12 mouse cellular contexts compared by ENCODE assay signal in the genomic region with DNA sequence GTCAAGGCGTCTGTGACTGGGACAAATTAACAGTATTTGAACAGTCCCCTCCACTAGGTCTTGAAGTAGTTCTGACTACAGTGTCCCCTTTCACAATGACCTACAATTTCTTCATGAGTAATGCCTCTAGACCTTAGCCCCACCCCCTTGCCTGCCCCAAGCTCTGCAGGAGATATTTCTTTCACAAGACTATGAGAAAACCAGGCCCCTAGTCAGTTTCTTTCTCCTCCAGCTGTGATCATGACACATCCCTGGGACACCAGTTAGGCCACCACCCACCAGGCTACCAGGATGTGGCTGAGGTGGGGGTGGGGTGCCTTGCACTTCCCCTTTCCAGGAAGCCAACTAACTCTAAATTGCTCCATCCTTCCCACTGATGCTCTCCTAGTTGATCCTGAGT. TPM values are rescaled to one million over a fixed set of nuclear protein-coding genes. Genes with fewer than 3 reads are reported as not detected.
DNase-seq lines count a peak whose midpoint lies in the region; ATAC-seq and TF ChIP-seq lines count a peak whose summit lies in the region.
"Had no signal": no experiment of that assay in that cellular context is flagged by ENCODE, and none has a peak within 500 bp of the region (broad histone marks: within the 10 kb centered on the region; RNA-seq: fewer than 3 reads in every experiment).

No protein-coding gene starts in this region.

- H3K27me3 ChIP-seq in splenic B cell, adult 2 months (ENCODE audit: control insufficient read depth, insufficient read depth, low read length, poor library complexity, severe bottlenecking), result no peaks in the 10 kb centered on the region
- H3K27me3 ChIP-seq in embryonic facial prominence, embryonic 10.5 days (replicated peaks; ENCODE audit: low read depth, poor library complexity, severe bottlenecking), result no peaks in the 10 kb centered on the region
- H3K27me3 ChIP-seq in kidney, embryonic 14.5 days (ENCODE audit: control insufficient read depth, insufficient read depth, low read length), result no peaks in the 10 kb centered on the region
- H3K27me3 ChIP-seq: limb, embryonic 15.5 days; neural tube, embryonic 15.5 days had no signal

- no peak for TF ChIP-seq POLR2A in bone marrow, adult 2 months (IDR thresholded peaks at IDR 0.05; ENCODE audit: borderline replicate concordance, control insufficient read depth, low read depth, low read length)

- no peak overlapping the region for H3K4me2 ChIP-seq in kidney, embryonic 14.5 days (replicated peaks; ENCODE audit: low read depth, low read length)
- H3K4me2 ChIP-seq: limb, embryonic 15.5 days; neural tube, embryonic 15.5 days had no signal

- ATAC-seq in kidney, embryonic 14.5 days (ENCODE audit: low FRiP score, low TSS enrichment), result no peak

- peak overlapping the region; percentile 87 for H3K27ac ChIP-seq in bone marrow, adult 2 months (ENCODE audit: control insufficient read depth, insufficient read depth, low read depth, low read length, poor library complexity)
- no peak overlapping the region for H3K27ac ChIP-seq in embryonic facial prominence, embryonic 10.5 days (replicated peaks)
- H3K27ac ChIP-seq in kidney, embryonic 14.5 days (ENCODE audit: low read depth, low read length), result no peak overlapping the region
- H3K27ac ChIP-seq: limb, embryonic 15.5 days; neural tube, embryonic 15.5 days had no signal

- no peak overlapping the region for H3K4me3 ChIP-seq in bone marrow, adult 2 months (replicated peaks; ENCODE audit: control insufficient read depth, low read depth, low read length)
- H3K4me3 ChIP-seq in embryonic facial prominence, embryonic 10.5 days, result no peak overlapping the region
- no peak overlapping the region for H3K4me3 ChIP-seq in kidney, embryonic 14.5 days (ENCODE audit: low read length)
- H3K4me3 ChIP-seq: limb, embryonic 15.5 days; neural tube, embryonic 15.5 days had no signal

- WGBS in bone marrow, adult 2 months, result 52% methylated on average over 1 of the region's 1 CpGs
- 68% methylated on average over 1 of the region's 1 CpGs for WGBS in embryonic facial prominence, embryonic 10.5 days
- WGBS in kidney, embryonic 14.5 days, result 80% methylated on average over 1 of the region's 1 CpGs

- no peak for TF ChIP-seq CTCF in bone marrow, adult 2 months (IDR thresholded peaks at IDR 0.05; ENCODE audit: control insufficient read depth, insufficient read depth, low read length)

- H3K9ac ChIP-seq in kidney, embryonic 14.5 days (ENCODE audit: low read depth, low read length), result no peak overlapping the region
- H3K9ac ChIP-seq: limb, embryonic 15.5 days; neural tube, embryonic 15.5 days had no signal

- H3K36me3 ChIP-seq in splenic B cell, adult 2 months (ENCODE audit: control insufficient read depth, insufficient read depth, low read length, poor library complexity, severe bottlenecking), result no peaks in the 10 kb centered on the region
- no peaks in the 10 kb centered on the region for H3K36me3 ChIP-seq in embryonic facial prominence, embryonic 10.5 days (replicated peaks)
- H3K36me3 ChIP-seq in kidney, embryonic 14.5 days (ENCODE audit: control insufficient read depth, insufficient read depth, low read length), result no peaks in the 10 kb centered on the region
- H3K36me3 ChIP-seq: limb, embryonic 15.5 days; neural tube, embryonic 15.5 days had no signal

- peak; percentile 2 for DNase-seq in thymus, postnatal 25 days
- no peak for DNase-seq in thymus, postnatal 14 days
- peak; percentile 6 for DNase-seq in heart, postnatal 4 days
- peak; percentile 1 for DNase-seq in splenic B cell, adult 2 months (ENCODE audit: low read depth, low spot score)
- DNase-seq in embryonic facial prominence, embryonic 10.5 days (ENCODE audit: low spot score), result no peak
- DNase-seq in left cerebral cortex, adult 8-10 months (ENCODE audit: low spot score in 2 of 2), result no peak
- DNase-seq: cerebellum, postnatal 25 days; kidney, adult 18-20 months had no signal

- no peaks in the 10 kb centered on the region for H3K9me3 ChIP-seq in embryonic facial prominence, embryonic 10.5 days
- no peaks in the 10 kb centered on the region for H3K9me3 ChIP-seq in kidney, embryonic 14.5 days (ENCODE audit: control insufficient read depth, low read length)
- H3K9me3 ChIP-seq: limb, embryonic 15.5 days; neural tube, embryonic 15.5 days had no signal

- H3K4me1 ChIP-seq in bone marrow, adult 2 months (ENCODE audit: control insufficient read depth, insufficient read depth, low read length), result peaks cover 2% of the 10 kb centered on the region; the same call in 1 of the 2 replicates
- no peaks in the 10 kb centered on the region for H3K4me1 ChIP-seq in embryonic facial prominence, embryonic 10.5 days
- H3K4me1 ChIP-seq in kidney, embryonic 14.5 days (ENCODE audit: control insufficient read depth, insufficient read depth, low read length), result no peaks in the 10 kb centered on the region
- H3K4me1 ChIP-seq: limb, embryonic 15.5 days; neural tube, embryonic 15.5 days had no signal

RNA-seq across cellular contexts. Expression of gene Il13ra1, which starts 29.0 kb away (rescaled TPM):
- 0.43 and 3.6 TPM in 2 replicates for polyA plus RNA-seq in bone marrow, adult 2 months (2011; ENCODE audit: insufficient read depth, insufficient read length, low replicate concordance, missing spikeins)
- total RNA-seq in heart, postnatal 4 days (2021), result 10 to 100 TPM; 36.5 to 42.3 TPM
- polyA plus RNA-seq in embryonic facial prominence, embryonic 10.5 days (2016; fragmentation: Nextera tagmentation; extraction: Ambion mirVana), result 3.8 and 5.0 TPM in 2 replicates
- total RNA-seq in left cerebral cortex, adult 8-10 months (2022), result 1 to 10 TPM; 5.0 to 6.5 (median 5.3) TPM
- polyA plus RNA-seq in kidney, embryonic 14.5 days (2014; fragmentation: Nextera tagmentation; extraction: Ambion mirVana), result 19.0 and 27.0 TPM in 2 replicates

Comparison
In these comparisons a context has a peak if more than half of its experiments do, and no peak if none do; other contexts are left out.
1. DNase-seq: peak in thymus, postnatal 25 days (single experiment), heart, postnatal 4 days (single experiment) and splenic B cell, adult 2 months (single experiment); none in thymus, postnatal 14 days (single experiment), embryonic facial prominence, embryonic 10.5 days (single experiment) and left cerebral cortex, adult 8-10 months (0 of 2).